10 mouse cellular contexts compared by ENCODE assay signal in the genomic region with DNA sequence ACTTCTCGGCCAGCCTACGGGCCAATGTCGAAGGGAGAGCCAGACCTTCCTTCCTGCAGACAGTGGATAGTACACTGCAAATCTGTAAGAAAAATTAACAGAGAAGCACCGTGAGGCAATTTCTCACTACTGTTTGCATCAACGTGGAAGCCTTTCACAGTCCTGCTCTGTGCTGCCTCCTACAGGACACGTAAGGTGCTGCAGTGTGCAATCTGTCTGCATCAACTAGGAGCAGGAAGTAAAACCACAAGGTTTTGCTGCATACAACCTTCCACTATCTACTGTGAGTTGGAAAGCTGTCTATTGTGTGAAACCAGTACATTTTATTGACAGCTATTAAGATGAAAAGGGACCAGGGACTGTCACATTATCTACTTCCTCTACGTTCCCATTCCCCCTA. TPM values are rescaled to one million over a fixed set of nuclear protein-coding genes. Genes with fewer than 3 reads are reported as not detected.
DNase-seq lines count a peak whose midpoint lies in the region; ATAC-seq and TF ChIP-seq lines count a peak whose summit lies in the region.
"Had no signal": no experiment of that assay in that cellular context is flagged by ENCODE, and none has a peak within 500 bp of the region (broad histone marks: within the 10 kb centered on the region; RNA-seq: fewer than 3 reads in every experiment).

No protein-coding gene starts in this region.

- no peaks in the 10 kb centered on the region for H3K4me1 ChIP-seq in forebrain, postnatal 0 days (ENCODE audit: insufficient read depth)
- 0 out of 2 replicates have a peak, but pooled peaks cover 3% of the 10 kb centered on the region for H3K4me1 ChIP-seq in forebrain, embryonic 11.5 days (replicated peaks; ENCODE audit: control insufficient read depth, insufficient read depth, low read length)
- H3K4me1 ChIP-seq in liver, postnatal 0 days (ENCODE audit: insufficient read depth), result peaks cover 3% of the 10 kb centered on the region; the same call in 1 of the 2 replicates

- 92% methylated on average over 7 of the region's 7 CpGs for WGBS in forebrain, postnatal 0 days
- WGBS in forebrain, embryonic 11.5 days, result 97% methylated on average over 7 of the region's 7 CpGs
- 86% methylated on average over 7 of the region's 7 CpGs for WGBS in liver, postnatal 0 days (ENCODE audit: insufficient replicate concordance)

- no peak overlapping the region for H3K4me3 ChIP-seq in forebrain, postnatal 0 days (ENCODE audit: low read depth, low read length)
- H3K4me3 ChIP-seq in forebrain, embryonic 11.5 days (ENCODE audit: low read depth, low read length), result no peak overlapping the region
- H3K4me3 ChIP-seq in liver, postnatal 0 days (ENCODE audit: low read depth, low read length), result no peak overlapping the region
- H3K4me3 ChIP-seq: liver, embryonic 15.5 days had no signal

- no peaks in the 10 kb centered on the region for H3K9me3 ChIP-seq in forebrain, postnatal 0 days (ENCODE audit: low read length)
- H3K9me3 ChIP-seq in forebrain, embryonic 11.5 days (ENCODE audit: control insufficient read depth, low read length), result no peaks in the 10 kb centered on the region
- H3K9me3 ChIP-seq in liver, postnatal 0 days (ENCODE audit: low read length), result no peaks in the 10 kb centered on the region
- H3K9me3 ChIP-seq: liver, embryonic 15.5 days had no signal

- no peak overlapping the region for H3K27ac ChIP-seq in forebrain, postnatal 0 days (ENCODE audit: low read depth, low read length)
- no peak overlapping the region for H3K27ac ChIP-seq in forebrain, embryonic 11.5 days (ENCODE audit: low read depth, low read length)
- no peak overlapping the region for H3K27ac ChIP-seq in liver, postnatal 0 days (ENCODE audit: low read depth)
- H3K27ac ChIP-seq: liver, embryonic 15.5 days had no signal

- peak; percentile 11 for DNase-seq in forebrain, postnatal 0 days
- no peak for DNase-seq in forebrain, embryonic 11.5 days (ENCODE audit: low spot score)
- DNase-seq in 3134 (ENCODE audit: extremely low read depth, insufficient read length, low spot score), result peak; percentile 14
- peak; percentile 20 for DNase-seq in T-cell, adult 2 months (ENCODE audit: low spot score)
- DNase-seq in liver, postnatal 0 days, result peak; percentile 49
- DNase-seq in ovary, adult 18-20 months (ENCODE audit: low spot score), result no peak
- DNase-seq in layer of hippocampus, postnatal 14 days (ENCODE audit: low spot score in 2 of 2), result no peak
- DNase-seq in urinary bladder, postnatal 14 days (ENCODE audit: low spot score), result no peak
- DNase-seq: gastrocnemius, postnatal 10 days had no signal

- TF ChIP-seq CTCF in forebrain, postnatal 0 days (IDR thresholded peaks at IDR 0.05; ENCODE audit: low read depth), result peak; percentile 56
- peak; percentile 82 for TF ChIP-seq CTCF in liver, postnatal 0 days (IDR thresholded peaks at IDR 0.05; ENCODE audit: low read depth)

- no peak overlapping the region for H3K9ac ChIP-seq in forebrain, postnatal 0 days
- no peak overlapping the region for H3K9ac ChIP-seq in forebrain, embryonic 11.5 days (ENCODE audit: low read length)
- H3K9ac ChIP-seq in liver, postnatal 0 days (replicated peaks), result no peak overlapping the region
- H3K9ac ChIP-seq: liver, embryonic 15.5 days had no signal

- TF ChIP-seq EP300 in liver, postnatal 0 days (IDR thresholded peaks at IDR 0.05; ENCODE audit: low read depth), result no peak

- H3K36me3 ChIP-seq in forebrain, postnatal 0 days (ENCODE audit: insufficient read depth), result peaks cover 72% of the 10 kb centered on the region
- peaks cover 51% of the 10 kb centered on the region for H3K36me3 ChIP-seq in forebrain, embryonic 11.5 days (ENCODE audit: control insufficient read depth, insufficient read depth, low read length)
- H3K36me3 ChIP-seq in liver, postnatal 0 days (replicated peaks; ENCODE audit: insufficient read depth, low read length), result peaks cover 69% of the 10 kb centered on the region

- no peak overlapping the region for H3K4me2 ChIP-seq in forebrain, postnatal 0 days (ENCODE audit: low read depth)
- H3K4me2 ChIP-seq in forebrain, embryonic 11.5 days (ENCODE audit: low read depth, low read length, severe bottlenecking), result no peak overlapping the region
- no peak overlapping the region for H3K4me2 ChIP-seq in liver, postnatal 0 days (ENCODE audit: low read depth, low read length)
- H3K4me2 ChIP-seq: liver, embryonic 15.5 days had no signal

- ATAC-seq in forebrain, postnatal 0 days, result no peak
- no peak for ATAC-seq in forebrain, embryonic 11.5 days (replicated peaks; ENCODE audit: low FRiP score)
- ATAC-seq in liver, postnatal 0 days, result peak; percentile 55; the same call in 1 of the 2 replicates

- H3K27me3 ChIP-seq in forebrain, postnatal 0 days (ENCODE audit: insufficient read depth, low read length), result no peaks in the 10 kb centered on the region
- H3K27me3 ChIP-seq in forebrain, embryonic 11.5 days (ENCODE audit: control insufficient read depth, insufficient read depth, low read length), result no peaks in the 10 kb centered on the region
- no peaks in the 10 kb centered on the region for H3K27me3 ChIP-seq in liver, postnatal 0 days (ENCODE audit: insufficient read depth, low read length)
- H3K27me3 ChIP-seq: liver, embryonic 15.5 days had no signal

RNA-seq across cellular contexts. Expression of a gene that starts 6.2 kb away (rescaled TPM):
- 40.8 and 45.3 TPM in 2 replicates for total RNA-seq in forebrain, postnatal 0 days (2014; rRNA removed)
- polyA plus RNA-seq in forebrain, postnatal 0 days (2015; fragmentation: Nextera tagmentation; extraction: Ambion mirVana), result 62.7 and 74.6 TPM in 2 replicates
- polyA plus RNA-seq in forebrain, embryonic 11.5 days (2014; fragmentation: Nextera tagmentation; extraction: Ambion mirVana), result 152 and 157 TPM in 2 replicates
- 26.7 and 28.5 TPM in 2 replicates for polyA plus RNA-seq in liver, postnatal 0 days (2015; fragmentation: Nextera tagmentation; extraction: Ambion mirVana)
- 1 to 10 TPM; 6.9 to 8.6 TPM for total RNA-seq in layer of hippocampus, postnatal 14 days (2021)

RNA-seq across cellular contexts. Expression of a gene that starts 39.0 kb away (rescaled TPM):
- total RNA-seq in forebrain, postnatal 0 days (2014; rRNA removed), result not detected in 2 replicates
- 0.05 and 0.10 TPM in 2 replicates for polyA plus RNA-seq in forebrain, postnatal 0 days (2015; fragmentation: Nextera tagmentation; extraction: Ambion mirVana)
- polyA plus RNA-seq in forebrain, embryonic 11.5 days (2014; fragmentation: Nextera tagmentation; extraction: Ambion mirVana), result 0.11 and 0.25 TPM in 2 replicates
- polyA plus RNA-seq in liver, postnatal 0 days (2015; fragmentation: Nextera tagmentation; extraction: Ambion mirVana), result 0.04 TPM in 1 of 2 replicates, not detected in the other
- total RNA-seq in layer of hippocampus, postnatal 14 days (2021), result not detected
- total RNA-seq: gastrocnemius, postnatal 10 days had no signal
- polyA plus RNA-seq: liver, embryonic 15.5 days had no signal

Comparison
In these comparisons a context has a peak if more than half of its experiments do, and no peak if none do; other contexts are left out.
1. DNase-seq: peak in forebrain, postnatal 0 days (single experiment), 3134 (single experiment), T-cell, adult 2 months (single experiment) and liver, postnatal 0 days (single experiment); none in forebrain, embryonic 11.5 days (single experiment), ovary, adult 18-20 months (single experiment), layer of hippocampus, postnatal 14 days (0 of 2) and urinary bladder, postnatal 14 days (single experiment).